Mouse (Mus musculus): ENCODE data around the gene Gramd4. TPM values are rescaled to one million over a fixed set of nuclear protein-coding genes. Genes with fewer than 3 reads are reported as not detected.

The Gramd4 gene
- polyA plus RNA-seq (2014; fragmentation: Nextera tagmentation; extraction: Ambion mirVana) = 8.6 and 9.8 TPM in 2 replicates

DNA sequence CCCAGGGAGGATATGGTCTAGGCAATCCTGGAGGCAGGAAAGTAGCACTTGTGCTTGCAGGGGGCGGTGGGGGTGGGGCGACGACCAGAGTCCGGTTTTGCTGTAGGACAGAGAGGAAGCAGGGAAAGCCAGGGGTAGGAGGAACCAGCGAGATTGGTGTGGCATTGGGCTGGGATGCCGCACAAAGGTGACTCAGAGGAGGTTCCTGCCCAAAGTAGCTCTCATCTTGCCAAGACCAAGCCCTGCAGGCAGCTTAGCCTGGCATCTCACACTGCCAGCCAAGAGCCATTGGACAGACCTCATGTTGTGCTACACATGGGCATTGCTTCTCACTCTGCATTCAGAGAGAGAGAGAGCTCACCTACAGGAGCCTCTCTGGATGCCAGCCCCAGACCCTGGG, at the start of gene Gramd4:
Gramd4 (plus strand) TSS at position 283 of the 400 bp plus-strand sequence.
- peak within 1 kb of the TSS; percentile 94 for H3K9ac ChIP-seq
- peak within 1 kb of the TSS; percentile 85 for H3K4me3 ChIP-seq (ENCODE audit: low read depth, low read length)
- no peaks in the 10 kb centered on the region for H3K36me3 ChIP-seq (ENCODE audit: insufficient read depth)
- peak within 1 kb of the TSS; percentile 6 for H3K27ac ChIP-seq (ENCODE audit: low read depth)
- peak within 1 kb of the TSS; percentile 96 for H3K4me2 ChIP-seq
- ATAC-seq (ENCODE audit: insufficient read depth) = no peak
- DNase-seq = no peak
- 16% methylated on average over 5 of the region's 6 CpGs for WGBS
- H3K27me3 ChIP-seq (ENCODE audit: insufficient read depth, low read length) = no peaks in the 10 kb centered on the region
- no peak for TF ChIP-seq CTCF (IDR thresholded peaks at IDR 0.05; ENCODE audit: low read depth)
- H3K4me1 ChIP-seq (ENCODE audit: insufficient read depth) = peaks cover 10% of the 10 kb centered on the region; the same call in 1 of the 2 replicates
- no peaks in the 10 kb centered on the region for H3K9me3 ChIP-seq (ENCODE audit: low read depth, low read length)

DNA sequence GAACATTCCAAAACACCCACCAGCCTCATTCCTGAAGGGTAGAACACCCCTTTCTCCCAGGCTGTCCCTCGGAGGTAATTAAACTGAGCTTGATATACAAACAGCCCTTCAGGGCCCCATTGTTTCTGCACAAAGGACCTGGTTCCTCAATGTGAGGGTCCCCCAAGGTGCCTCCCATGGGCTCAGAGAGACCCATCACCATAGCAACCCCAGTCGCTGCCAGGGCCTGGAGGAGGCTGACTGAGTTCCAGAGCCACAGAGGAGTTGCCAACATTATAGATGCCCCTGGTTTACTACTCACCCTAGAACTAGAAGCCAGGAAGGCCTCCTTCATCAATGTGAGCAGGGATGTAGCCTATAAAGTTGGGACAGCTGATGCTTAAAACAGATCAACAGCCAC, 44.4 kb upstream of the Gramd4 start:
- Histone ChIP-seq H3K4me1 (ENCODE audit: insufficient read depth) (peaks cover 4% of the 10 kb centered on the region; the same call in 1 of the 2 replicates), H3K9ac (no peak overlapping the region), H3K27me3 (ENCODE audit: insufficient read depth, low read length) (no peaks in the 10 kb centered on the region), H3K9me3 (ENCODE audit: low read depth, low read length) (no peaks in the 10 kb centered on the region), H3K4me2 (no peak overlapping the region), H3K36me3 (ENCODE audit: insufficient read depth) (no peaks in the 10 kb centered on the region), H3K4me3 (ENCODE audit: low read depth, low read length) (no peak overlapping the region), H3K27ac (ENCODE audit: low read depth) (peak overlapping the region; percentile 18; the same call in 1 of the 2 replicates)
- DNase-seq = no peak
- 43% methylated on average over 2 of the region's 2 CpGs for WGBS
- no peak for ATAC-seq (ENCODE audit: insufficient read depth)
- no peak for TF ChIP-seq CTCF (IDR thresholded peaks at IDR 0.05; ENCODE audit: low read depth)

DNA sequence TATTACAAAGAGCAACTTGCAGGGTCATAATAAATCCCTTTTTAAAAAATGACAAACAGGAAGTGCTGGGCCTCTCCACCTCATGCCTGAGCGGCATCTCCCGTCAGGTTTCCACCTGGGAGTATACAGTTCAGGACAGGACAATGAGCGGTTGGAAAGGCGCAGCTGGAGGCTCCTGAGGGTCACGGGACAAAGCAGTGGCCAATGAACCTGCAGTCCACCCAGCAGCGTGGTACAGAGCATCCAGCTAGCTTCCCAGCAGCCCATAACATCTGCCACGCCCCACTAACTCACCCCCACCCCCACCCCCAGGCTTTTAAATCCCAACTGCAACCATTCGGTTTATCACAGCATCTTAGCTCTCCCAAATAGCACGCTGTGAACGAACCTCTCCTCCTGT, 43.8 kb upstream of the Gramd4 start:
- WGBS = 52% methylated on average over 10 of the region's 10 CpGs

DNA sequence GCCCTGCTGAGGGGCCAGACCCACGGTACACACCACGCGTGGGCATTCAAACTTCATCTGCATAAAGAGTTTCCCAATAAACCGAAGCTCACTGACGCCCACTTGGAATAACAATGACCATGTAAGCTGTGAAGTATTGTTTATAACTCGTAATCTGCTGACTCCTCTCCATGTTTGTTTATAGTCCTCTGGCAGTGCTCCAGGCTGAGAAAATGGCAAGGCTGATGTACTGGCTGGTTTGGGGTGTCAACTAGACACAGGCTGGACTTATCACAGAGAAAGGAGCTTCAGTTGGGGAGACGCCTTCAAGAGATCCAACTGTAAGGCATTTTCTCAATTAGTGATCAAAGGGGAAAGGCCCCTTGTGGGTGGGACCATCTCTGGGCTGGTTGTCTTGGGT, 42.5 kb upstream of the Gramd4 start:
- ATAC-seq (ENCODE audit: insufficient read depth) = no peak
- H3K9me3 ChIP-seq (ENCODE audit: low read depth, low read length) = no peaks in the 10 kb centered on the region
- peak; percentile 73 for DNase-seq
- TF ChIP-seq CTCF (IDR thresholded peaks at IDR 0.05; ENCODE audit: low read depth) = no peak
- H3K4me1 ChIP-seq (ENCODE audit: insufficient read depth) = peaks cover 6% of the 10 kb centered on the region; the same call in 1 of the 2 replicates
- H3K4me3 ChIP-seq (ENCODE audit: low read depth, low read length) = no peak overlapping the region
- no peak overlapping the region for H3K27ac ChIP-seq (ENCODE audit: low read depth)
- no peak overlapping the region for H3K9ac ChIP-seq
- no peaks in the 10 kb centered on the region for H3K36me3 ChIP-seq (ENCODE audit: insufficient read depth)
- no peak overlapping the region for H3K4me2 ChIP-seq
- H3K27me3 ChIP-seq (ENCODE audit: insufficient read depth, low read length) = no peaks in the 10 kb centered on the region
- whole genome bisulfite sequencing = 52% methylated on average over 7 of the region's 7 CpGs

More for the DNA sequence above, 43.8 kb upstream of the Gramd4 start:
- ATAC-seq (ENCODE audit: insufficient read depth) (no peak), DNase-seq (no peak)
- no peak overlapping the region for H3K4me2 ChIP-seq
- no peak overlapping the region for H3K4me3 ChIP-seq (ENCODE audit: low read depth, low read length)
- TF ChIP-seq CTCF (IDR thresholded peaks at IDR 0.05; ENCODE audit: low read depth) = no peak
- H3K27ac ChIP-seq (ENCODE audit: low read depth) = no peak overlapping the region
- H3K27me3 ChIP-seq (ENCODE audit: insufficient read depth, low read length) = no peaks in the 10 kb centered on the region
- H3K9ac ChIP-seq = no peak overlapping the region
- no peaks in the 10 kb centered on the region for H3K36me3 ChIP-seq (ENCODE audit: insufficient read depth)
- peaks cover 4% of the 10 kb centered on the region; the same call in 1 of the 2 replicates for H3K4me1 ChIP-seq (ENCODE audit: insufficient read depth)
- no peaks in the 10 kb centered on the region for H3K9me3 ChIP-seq (ENCODE audit: low read depth, low read length)

DNA sequence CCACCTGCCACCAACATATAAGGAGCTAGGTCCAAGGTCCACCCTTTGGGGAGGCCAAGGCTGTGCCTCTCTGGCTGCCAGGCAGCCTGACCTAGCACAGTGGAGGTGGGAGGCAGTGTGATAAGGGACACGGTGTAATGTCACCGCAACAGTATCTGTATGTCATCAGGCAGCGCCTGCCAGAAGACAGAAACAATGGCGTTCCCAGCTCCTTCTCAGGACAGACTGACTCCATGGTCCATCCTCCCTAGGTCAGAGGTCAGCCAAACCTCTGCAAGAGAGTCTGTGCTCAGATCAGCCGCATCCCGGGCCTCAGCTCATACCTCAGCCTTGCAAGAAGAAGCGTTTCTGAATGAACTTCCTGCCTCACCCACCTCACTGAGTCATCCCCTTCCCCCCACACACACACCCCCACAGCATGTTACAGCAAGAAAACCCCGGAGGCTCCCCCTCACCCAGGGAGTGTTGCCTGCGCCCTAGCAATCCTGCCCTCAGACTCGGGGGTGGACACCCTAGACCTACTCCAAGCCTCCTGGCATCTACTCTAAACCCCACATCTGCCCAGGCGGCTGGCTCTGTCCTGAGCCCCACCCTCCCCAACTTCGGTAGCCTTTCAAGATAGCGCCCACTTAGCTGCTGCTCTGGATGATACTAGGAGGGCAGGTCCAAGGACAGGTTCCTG, 41.5 kb upstream of the Gramd4 start:
- DNase-seq (no peak), ATAC-seq (ENCODE audit: insufficient read depth) (peak; percentile 18; the same call in 1 of the 2 replicates)
- no peak overlapping the region for H3K9ac ChIP-seq
- H3K4me1 ChIP-seq (ENCODE audit: insufficient read depth) = peaks cover 7% of the 10 kb centered on the region
- no peak overlapping the region for H3K27ac ChIP-seq (ENCODE audit: low read depth)
- H3K27me3 ChIP-seq (ENCODE audit: insufficient read depth, low read length) = no peaks in the 10 kb centered on the region
- WGBS = 42% methylated on average over 13 of the region's 13 CpGs
- no peaks in the 10 kb centered on the region for H3K9me3 ChIP-seq (ENCODE audit: low read depth, low read length)
- no peak overlapping the region for H3K4me2 ChIP-seq
- TF ChIP-seq CTCF (IDR thresholded peaks at IDR 0.05; ENCODE audit: low read depth) = no peak
- H3K36me3 ChIP-seq (ENCODE audit: insufficient read depth) = no peaks in the 10 kb centered on the region
- H3K4me3 ChIP-seq (ENCODE audit: low read depth, low read length) = no peak overlapping the region

DNA sequence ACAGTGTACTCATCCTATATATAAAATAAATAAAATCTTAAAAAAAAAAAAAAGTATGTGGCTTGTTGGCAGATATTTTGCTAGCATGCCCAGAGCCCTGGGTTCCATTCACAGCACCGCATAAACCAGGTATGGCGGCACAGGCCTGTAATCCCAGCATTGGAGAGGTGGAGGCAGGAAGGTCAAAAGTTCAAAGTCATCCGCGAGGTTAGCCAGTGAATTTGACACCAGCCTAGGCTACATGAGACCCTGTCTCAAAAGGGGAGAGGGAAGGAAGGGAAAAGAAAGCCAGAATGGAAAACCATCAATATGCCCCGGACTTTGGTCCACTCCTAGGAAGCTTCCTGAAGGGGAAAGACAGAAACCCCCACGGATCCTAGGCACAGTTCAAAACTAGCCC, 40.2 kb upstream of the Gramd4 start:
- Histone ChIP-seq H3K9ac (no peak overlapping the region), H3K9me3 (ENCODE audit: low read depth, low read length) (no peaks in the 10 kb centered on the region), H3K4me3 (ENCODE audit: low read depth, low read length) (no peak overlapping the region), H3K36me3 (ENCODE audit: insufficient read depth) (no peaks in the 10 kb centered on the region), H3K4me2 (no peak overlapping the region), H3K4me1 (ENCODE audit: insufficient read depth) (peaks cover 11% of the 10 kb centered on the region), H3K27ac (ENCODE audit: low read depth) (no peak overlapping the region), H3K27me3 (ENCODE audit: insufficient read depth, low read length) (no peaks in the 10 kb centered on the region)
- no peak for TF ChIP-seq CTCF (IDR thresholded peaks at IDR 0.05; ENCODE audit: low read depth)
- WGBS = 89% methylated on average over 6 of the region's 6 CpGs
- ATAC-seq (ENCODE audit: insufficient read depth) = no peak
- no peak for DNase-seq

DNA sequence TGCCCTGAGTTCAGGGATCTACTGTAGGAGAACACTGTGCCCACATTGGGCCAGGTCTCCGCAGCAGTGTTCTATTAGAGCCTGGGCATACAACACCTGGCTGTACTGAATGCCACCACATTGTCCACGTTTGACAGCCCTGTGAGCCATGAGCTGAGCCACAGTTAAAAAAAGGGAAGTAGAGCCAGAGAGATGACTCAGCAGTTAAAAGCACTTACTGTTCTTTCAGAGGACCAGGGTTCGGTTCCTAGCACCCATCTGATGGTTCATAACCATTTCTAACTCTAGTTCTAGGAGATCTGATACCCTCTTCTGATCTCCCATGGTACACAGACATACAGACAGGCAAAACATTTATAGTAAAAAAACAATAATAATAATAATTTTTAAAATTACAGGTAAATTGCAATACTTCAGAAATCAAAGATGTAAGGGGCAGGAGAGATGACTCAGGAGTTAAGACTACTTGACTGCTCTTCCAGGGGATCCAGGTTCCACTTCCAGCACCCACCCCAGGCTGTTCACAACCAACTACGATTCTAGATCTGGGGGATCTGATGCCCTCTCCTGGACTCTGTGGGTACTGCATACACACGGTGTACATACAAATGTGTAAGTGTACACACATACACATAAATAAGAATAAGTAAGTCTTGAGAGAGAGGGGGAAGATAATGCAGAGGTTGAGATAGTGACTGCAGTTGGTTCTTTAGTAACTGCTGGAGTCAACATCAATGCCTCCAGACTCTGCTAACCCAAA, 38.6 kb upstream of the Gramd4 start:
- WGBS = 93% methylated on average over 5 of the region's 5 CpGs
- DNase-seq = no peak
- ATAC-seq (ENCODE audit: insufficient read depth) = no peak
- peak; percentile 32 for TF ChIP-seq CTCF (IDR thresholded peaks at IDR 0.05; ENCODE audit: low read depth)
- H3K4me1 ChIP-seq (ENCODE audit: insufficient read depth) = peaks cover 11% of the 10 kb centered on the region; the same call in 1 of the 2 replicates
- no peak overlapping the region for H3K9ac ChIP-seq
- H3K36me3 ChIP-seq (ENCODE audit: insufficient read depth) = no peaks in the 10 kb centered on the region
- no peaks in the 10 kb centered on the region for H3K27me3 ChIP-seq (ENCODE audit: insufficient read depth, low read length)
- no peaks in the 10 kb centered on the region for H3K9me3 ChIP-seq (ENCODE audit: low read depth, low read length)
- no peak overlapping the region for H3K27ac ChIP-seq (ENCODE audit: low read depth)
- H3K4me3 ChIP-seq (ENCODE audit: low read depth, low read length) = no peak overlapping the region
- H3K4me2 ChIP-seq = no peak overlapping the region
